Mouse (Mus musculus) embryonic stem cell, embryonic (primary cell): ENCODE data around the gene Pip4k2a.

Experiments used
- CTCF ChIA-PET, 4 experiments: fragments of 300-600 bp in 2 of 4; fragments of 350-600 bp in 2 of 4; sonication (Branson Sonifier 250); formaldehyde crosslinking; loops; one replicate each; lab custom pipeline; 2022; ENCODE audit warnings: inconsistent platforms in 2 of 4; lab: Charles Lee
- POLR2A ChIA-PET, 4 experiments: fragments of 300-600 bp in 2 of 4; fragments of 350-600 bp in 2 of 4; sonication (Branson Sonifier 250); formaldehyde crosslinking; loops; one replicate each; lab custom pipeline; 2022; ENCODE audit warnings: antibody characterized with exemption in 4 of 4, inconsistent platforms in 1 of 4; lab: Charles Lee

Pip4k2a gene

DNA sequence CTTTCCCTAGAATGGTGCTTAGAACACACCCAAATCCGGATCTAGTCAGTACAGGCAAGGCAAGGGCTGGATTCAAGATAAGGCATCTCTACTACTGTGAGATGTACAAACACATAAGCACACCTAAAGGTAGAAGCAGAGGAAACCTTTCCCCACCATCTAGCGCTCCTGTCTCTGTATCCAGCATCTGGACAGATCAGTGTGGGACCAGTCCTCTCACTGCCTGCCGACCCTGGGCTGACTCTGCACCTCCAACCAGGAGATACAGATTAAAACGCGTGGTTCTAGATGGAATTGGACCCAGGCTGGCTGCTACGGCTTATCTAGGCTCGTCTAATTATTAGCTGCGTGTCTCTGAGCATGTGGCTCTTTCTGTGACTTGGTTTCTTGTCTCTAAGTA lies 142.7 kb downstream of the Pip4k2a start:
- ChIA-PET CTCF (no interaction called here), POLR2A (no interaction called here)

- POLR2A ChIA-PET = interaction anchor here in 1 of 4 experiments (1.0 kb wide), 1 partner anchor 14 kb away, joined by 3 read pairs; no protein-coding TSS in a partner anchor
These were observed 144.6 kb downstream of the Pip4k2a start for GRCm38 (mm10) chr2:18853345-18853744.

GRCm38 (mm10) chr2:18850657-18851056 lies 147.3 kb downstream of the Pip4k2a start:
- POLR2A ChIA-PET = no interaction called here

More at GRCm38 (mm10) chr2:18853345-18853744, 144.6 kb downstream of the Pip4k2a start:
- CTCF ChIA-PET = no interaction called here

DNA sequence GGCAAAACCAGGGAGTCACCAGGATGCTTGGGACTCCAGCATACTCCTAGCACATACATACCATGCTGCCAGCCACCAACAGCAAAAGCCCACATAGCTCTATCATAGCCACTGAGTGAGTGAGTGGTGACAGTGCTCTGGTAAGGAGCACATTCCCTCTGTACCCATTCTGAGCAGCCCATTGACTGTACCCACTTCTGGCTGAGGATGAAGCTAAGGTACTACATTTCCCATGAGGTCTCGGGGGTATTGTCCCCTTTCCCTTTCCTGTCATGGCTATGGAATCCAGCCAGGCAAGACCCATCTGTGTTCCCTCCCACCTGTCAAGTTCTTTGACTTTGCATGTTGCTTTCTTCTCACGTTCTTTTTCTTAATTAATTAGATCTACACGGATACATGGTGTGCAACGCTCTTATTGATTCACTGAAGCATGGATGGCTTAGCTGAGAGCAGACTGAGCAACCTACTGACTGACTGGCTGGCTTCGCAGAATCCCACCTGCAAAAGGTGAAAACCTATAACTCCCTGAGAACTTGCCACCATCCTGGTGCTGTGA lies 149.8 kb downstream of the Pip4k2a start:
- ChIA-PET POLR2A (interaction anchor here in 1 of 4 experiments (1.1 to 1.2 kb wide), 2 partner anchors 13 to 21 kb away, joined by 3 read pairs; no protein-coding TSS in a partner anchor), CTCF (no interaction called here)

More at GRCm38 (mm10) chr2:18850657-18851056, 147.3 kb downstream of the Pip4k2a start:
- CTCF ChIA-PET = interaction anchor here in 1 of 4 experiments (0.6 kb wide), 2 partner anchors 467 to 472 kb away, joined by 3 to 4 read pairs; no protein-coding TSS in a partner anchor

- ChIA-PET POLR2A (interaction anchor here in 1 of 4 experiments (1.5 kb wide), 1 partner anchor 9 kb away, joined by 5 read pairs; no protein-coding TSS in a partner anchor), CTCF (interaction anchor here in 1 of 4 experiments (0.6 kb wide), 1 partner anchor 1384 kb away, joined by 4 read pairs; no protein-coding TSS in a partner anchor)
These were observed 155.4 kb downstream of the Pip4k2a start for GRCm38 (mm10) chr2:18842527-18842926.

DNA sequence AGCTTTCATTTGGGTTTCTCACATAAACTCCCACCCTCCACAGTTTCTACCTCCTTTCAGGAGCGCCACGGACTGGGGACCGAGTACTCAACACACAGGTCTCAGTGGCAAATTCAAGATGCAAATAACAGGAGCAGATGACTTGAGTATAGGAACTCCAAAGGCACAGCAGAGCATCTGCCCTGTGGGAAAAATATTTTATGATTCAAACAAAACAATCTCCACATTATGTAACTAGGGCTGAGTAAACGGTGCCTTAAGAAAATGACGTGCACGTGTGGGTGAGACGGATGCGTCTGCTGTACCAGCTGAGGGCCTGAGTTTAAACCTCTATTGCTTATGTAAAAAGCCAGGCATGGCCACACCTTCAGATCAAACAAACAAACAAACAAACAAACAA lies 156.9 kb downstream of the Pip4k2a start:
- ChIA-PET CTCF (no interaction called here), POLR2A (interaction anchor here in 2 of 4 experiments (1.2 to 1.5 kb wide), 2 partner anchors 8 kb away, joined by 3 to 5 read pairs; no protein-coding TSS in a partner anchor)

- POLR2A ChIA-PET = interaction anchor here in 2 of 4 experiments (0.6 to 1.4 kb wide), 2 partner anchors 14 to 802 kb away, joined by 3 read pairs; no protein-coding TSS in a partner anchor
- CTCF ChIA-PET = no interaction called here
These were observed 158.4 kb downstream of the Pip4k2a start for GRCm38 (mm10) chr2:18839532-18839931.

GRCm38 (mm10) chr2:18835266-18835908 lies 162.5 kb downstream of the Pip4k2a start:
- ChIA-PET CTCF (no interaction called here), POLR2A (interaction anchor here in 1 of 4 experiments (1.2 kb wide), 1 partner anchor 13 kb away, joined by 3 read pairs; no protein-coding TSS in a partner anchor)

DNA sequence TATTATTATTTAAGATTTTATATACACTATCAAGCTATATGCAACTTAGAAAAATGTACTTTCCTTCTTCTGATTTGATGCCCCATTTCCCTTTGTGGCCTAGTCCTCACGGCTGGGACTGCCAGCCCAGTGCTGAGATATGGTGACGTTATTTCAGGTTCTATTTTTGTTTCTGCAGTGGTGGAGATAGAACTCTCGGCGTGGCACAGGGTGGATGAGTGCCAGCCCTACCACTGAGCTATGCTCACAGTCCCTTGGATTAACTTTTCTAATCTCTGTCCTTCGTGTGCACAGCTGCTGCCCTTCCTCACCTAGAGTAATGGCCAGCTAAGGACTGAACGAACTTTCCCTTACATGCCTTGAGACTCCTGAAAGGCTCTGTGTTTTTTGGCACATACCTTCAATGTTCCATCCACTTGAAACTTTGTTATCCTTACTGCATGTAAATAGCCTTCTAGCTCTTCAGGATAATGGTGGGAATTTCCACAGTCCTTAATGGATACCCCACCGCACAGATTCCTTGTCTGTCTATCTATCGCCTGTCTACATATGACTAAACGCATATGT lies 164.8 kb downstream of the Pip4k2a start:
- POLR2A ChIA-PET = interaction anchor here in 1 of 4 experiments (1.3 to 1.4 kb wide), 2 partner anchors 9 to 32 kb away, joined by 3 to 5 read pairs; no protein-coding TSS in a partner anchor
- CTCF ChIA-PET = no interaction called here

GRCm38 (mm10) chr2:18831031-18831774 lies 166.7 kb downstream of the Pip4k2a start:
- ChIA-PET POLR2A (no interaction called here), CTCF (no interaction called here)

GRCm38 (mm10) chr2:18822711-18823110 lies 175.2 kb downstream of the Pip4k2a start:
- POLR2A ChIA-PET = no interaction called here
- CTCF ChIA-PET = no interaction called here

- ChIA-PET CTCF (interaction anchor here in 1 of 4 experiments (1.0 kb wide), 1 partner anchor 79 kb away, joined by 3 read pairs; no protein-coding TSS in a partner anchor), POLR2A (interaction anchor here in 2 of 4 experiments (0.5 to 0.6 kb wide), 2 partner anchors 524 to 649 kb away, joined by 3 to 12 read pairs; no protein-coding TSS in a partner anchor)
These were observed 176.2 kb downstream of the Pip4k2a start for GRCm38 (mm10) chr2:18821451-18822379.

- ChIA-PET POLR2A (no interaction called here), CTCF (no interaction called here)
These were observed 178.4 kb downstream of the Pip4k2a start for GRCm38 (mm10) chr2:18819520-18819919.

DNA sequence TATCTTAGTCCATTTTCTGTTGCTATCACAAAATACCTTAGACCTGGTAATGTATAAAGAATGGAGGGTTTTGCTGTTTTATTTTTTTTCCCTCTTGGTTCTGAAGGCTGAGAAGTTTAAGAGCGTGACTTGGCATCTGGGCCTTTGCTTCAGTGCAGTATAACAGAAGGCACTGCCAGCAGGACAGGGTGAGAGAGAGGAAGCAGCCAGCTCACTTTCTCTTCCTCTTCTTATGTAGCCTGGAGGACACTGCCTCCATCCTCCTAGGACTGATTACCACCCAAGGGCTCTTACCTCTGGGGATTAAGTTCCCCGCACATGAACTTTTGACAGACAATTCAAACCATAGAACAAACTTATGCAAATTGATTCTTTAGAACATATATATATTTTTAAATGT lies 181.9 kb downstream of the Pip4k2a start:
- ChIA-PET POLR2A (interaction anchor here in 1 of 4 experiments (0.6 kb wide), 1 partner anchor 8 kb away, joined by 4 read pairs; no protein-coding TSS in a partner anchor), CTCF (no interaction called here)

GRCm38 (mm10) chr2:18815336-18815965 lies 182.5 kb downstream of the Pip4k2a start:
- POLR2A ChIA-PET = interaction anchor here in 1 of 4 experiments (0.5 to 0.6 kb wide), 2 partner anchors 9 to 10 kb away, joined by 3 to 4 read pairs; no protein-coding TSS in a partner anchor
- CTCF ChIA-PET = no interaction called here

DNA sequence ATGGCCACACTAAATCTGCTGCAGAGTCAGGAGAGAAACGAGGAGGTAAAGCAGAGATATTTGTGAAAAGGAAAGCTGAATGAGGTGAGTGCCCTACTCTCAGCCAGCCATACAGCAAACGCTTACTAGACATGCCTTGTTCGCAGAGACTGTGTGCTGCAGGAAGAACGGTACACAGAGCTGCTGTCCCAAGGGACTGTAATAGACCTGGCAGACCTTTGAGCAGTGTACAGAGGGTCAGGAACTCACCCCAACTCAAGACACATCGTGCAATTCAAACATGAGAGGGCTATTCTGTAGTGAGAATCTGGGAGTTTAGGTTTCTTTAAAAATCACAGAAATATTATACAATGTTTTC lies 183.5 kb downstream of the Pip4k2a start:
- CTCF ChIA-PET = no interaction called here

GRCm38 (mm10) chr2:18813683-18814446 lies 184.1 kb downstream of the Pip4k2a start:
- CTCF ChIA-PET = no interaction called here

More for the DNA sequence above, 183.5 kb downstream of the Pip4k2a start:
- POLR2A ChIA-PET = no interaction called here

More at GRCm38 (mm10) chr2:18813683-18814446, 184.1 kb downstream of the Pip4k2a start:
- POLR2A ChIA-PET = no interaction called here
